Mouse (Mus musculus) G1E (cell line): ENCODE measurements around the gene Pcbp1.

Source experiments
- CTCF ChIP-seq: IDR thresholded peaks from 2 replicates; pipeline ENCODE4 v1.5.1; 2012; ENCODE audit warnings: low read depth, low read length, inconsistent platforms, mixed read lengths
- GATA1 ChIP-seq: IDR thresholded peaks from 2 replicates; pipeline ENCODE4 v1.6.1; 2012; ENCODE audit warnings: borderline replicate concordance, low read length, inconsistent platforms, mixed read lengths
- TAL1 ChIP-seq: conservative IDR thresholded peaks from 2 replicates; pipeline ENCODE4 v1.6.1; 2012; ENCODE audit warnings: low read depth, low read length, inconsistent platforms, mixed read lengths

DNA sequence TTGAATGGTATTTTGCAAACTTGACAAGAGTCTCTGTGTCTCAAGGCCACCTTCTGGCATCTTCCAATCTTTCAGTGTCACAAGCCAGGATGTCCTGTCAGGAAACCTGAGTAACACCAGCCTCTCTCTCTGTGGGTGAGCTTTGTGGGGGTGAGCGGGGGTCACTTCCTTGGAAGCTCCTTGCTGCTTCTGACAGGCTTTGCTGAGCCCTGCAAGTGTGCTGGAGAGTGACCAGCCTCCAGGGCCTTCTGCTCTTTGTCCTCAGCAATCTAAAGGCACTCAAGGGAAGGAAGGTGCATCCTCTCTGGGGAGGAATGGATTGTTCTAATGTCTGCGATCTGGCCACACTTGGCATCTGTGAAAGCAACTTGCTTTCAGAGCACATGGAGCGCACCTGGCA is 46.8 kb downstream of the Pcbp1 start:
- no peak for TF ChIP-seq CTCF
- no peak for TF ChIP-seq TAL1
- TF ChIP-seq GATA1: no peak
